Mouse (Mus musculus) spleen, postnatal 36 days (tissue): ENCODE data around the gene Accsl.

Source experiments
- DNase-seq, 2 experiments: peaks; one replicate each; pipeline ENCODE4 v3.0.0; 2022; ENCODE audit warnings: low spot score in 2 of 2, mixed read lengths in 1 of 2

The Accsl gene

GRCm38 (mm10) chr2:93869107-93869600 is at the start of gene Accsl:
Gene Accsl (minus strand): TSS chr2:93869157.
- DNase-seq, result no peak

GRCm38 (mm10) chr2:93913552-93913951 is 44.6 kb upstream of the Accsl start:
- DNase-seq, result no peak

GRCm38 (mm10) chr2:93911942-93912341 is 43.0 kb upstream of the Accsl start:
- DNase-seq, result no peak

GRCm38 (mm10) chr2:93909716-93910115 is 40.8 kb upstream of the Accsl start:
- DNase-seq, result no peak

GRCm38 (mm10) chr2:93907519-93908294 is 38.8 kb upstream of the Accsl start:
- no peak for DNase-seq

- no peak for DNase-seq
Observed at GRCm38 (mm10) chr2:93906316-93906715, 37.4 kb upstream of the Accsl start.

GRCm38 (mm10) chr2:93903415-93903814 is 34.5 kb upstream of the Accsl start:
- DNase-seq, result no peak

- no peak for DNase-seq
Observed at GRCm38 (mm10) chr2:93902680-93903305, 33.8 kb upstream of the Accsl start.

- no peak for DNase-seq
Observed at GRCm38 (mm10) chr2:93899397-93900380, 30.7 kb upstream of the Accsl start.

GRCm38 (mm10) chr2:93891611-93892280 is 22.8 kb upstream of the Accsl start:
- no peak for DNase-seq

- DNase-seq, result no peak
Observed at GRCm38 (mm10) chr2:93890143-93890542, 21.2 kb upstream of the Accsl start.

GRCm38 (mm10) chr2:93889071-93889470 is 20.1 kb upstream of the Accsl start:
- DNase-seq, result no peak

- no peak for DNase-seq
Observed at GRCm38 (mm10) chr2:93888366-93888765, 19.4 kb upstream of the Accsl start.

GRCm38 (mm10) chr2:93887273-93887672 is 18.3 kb upstream of the Accsl start:
- DNase-seq, result no peak

GRCm38 (mm10) chr2:93886013-93886794 is 17.2 kb upstream of the Accsl start:
- DNase-seq, result no peak

GRCm38 (mm10) chr2:93883066-93883465 is 14.1 kb upstream of the Accsl start:
- DNase-seq, result no peak

- DNase-seq, result no peak
Observed at GRCm38 (mm10) chr2:93881640-93882367, 12.8 kb upstream of the Accsl start.

- no peak for DNase-seq
Observed at GRCm38 (mm10) chr2:93880981-93881380, 12.0 kb upstream of the Accsl start.

- no peak for DNase-seq
Observed at GRCm38 (mm10) chr2:93880450-93880849, 11.5 kb upstream of the Accsl start.

GRCm38 (mm10) chr2:93877005-93877404 is 8.0 kb upstream of the Accsl start:
- no peak for DNase-seq
